ENCODE assay signal across 8 mouse cellular contexts in the genomic region with DNA sequence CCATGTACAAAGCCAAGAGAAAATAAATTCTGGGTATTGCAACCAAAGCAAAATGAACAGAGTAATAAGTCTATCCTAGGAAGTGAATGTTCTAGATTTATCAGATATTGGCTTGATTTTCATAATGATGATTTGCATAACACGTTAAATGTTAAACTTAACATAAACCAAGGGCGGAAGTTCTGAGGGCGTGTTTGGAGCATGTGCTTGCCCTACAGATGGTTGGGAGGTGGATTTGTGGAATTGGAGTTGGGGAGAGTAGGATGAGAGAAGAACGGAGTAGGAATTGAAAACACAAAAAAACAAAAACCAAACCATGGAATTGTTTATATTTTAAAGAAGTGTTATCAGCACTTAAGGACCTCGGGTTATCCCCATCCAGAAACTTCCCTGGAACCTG. TPM values are rescaled to one million over a fixed set of nuclear protein-coding genes. Genes with fewer than 3 reads are reported as not detected.
A peak's percentile ranks its signal among the peaks of the same experiment; 100 is the strongest.
DNase-seq lines count a peak whose midpoint lies in the region; ATAC-seq and TF ChIP-seq lines count a peak whose summit lies in the region.

No protein-coding gene starts in this region.

- H3K9ac ChIP-seq in heart, embryonic 13.5 days, result peak overlapping the region; percentile 84
- no peak overlapping the region; the same call in 1 of the 2 replicates for H3K9ac ChIP-seq in liver, postnatal 0 days (replicated peaks)

- DNase-seq in heart, postnatal 10 days, result no peak
- no peak for DNase-seq in G1E (ENCODE audit: low spot score)
- no peak for DNase-seq in hindbrain, embryonic 10.5 days (ENCODE audit: low spot score)
- DNase-seq in liver, postnatal 0 days, result no peak
- DNase-seq in embryo, embryonic 11 days, result no peak
- DNase-seq in spleen, postnatal 10 days (ENCODE audit: low spot score in 2 of 2), result no peak
- no peak for DNase-seq in cerebellum, adult 9-11 months

- H3K9me3 ChIP-seq in heart, embryonic 13.5 days, result no peaks in the 10 kb centered on the region
- no peaks in the 10 kb centered on the region for H3K9me3 ChIP-seq in G1E (replicated peaks)
- H3K9me3 ChIP-seq in hindbrain, embryonic 10.5 days, result no peaks in the 10 kb centered on the region; the same call in 1 of the 2 replicates
- H3K9me3 ChIP-seq in liver, postnatal 0 days (ENCODE audit: low read length), result no peaks in the 10 kb centered on the region

- H3K27ac ChIP-seq in heart, embryonic 13.5 days (replicated peaks), result peak overlapping the region; percentile 79; the same call in 1 of the 2 replicates
- peak overlapping the region; percentile 84 for H3K27ac ChIP-seq in hindbrain, embryonic 10.5 days
- no peak overlapping the region for H3K27ac ChIP-seq in liver, postnatal 0 days (ENCODE audit: low read depth)

- peak overlapping the region; percentile 68 for H3K4me2 ChIP-seq in heart, embryonic 13.5 days
- H3K4me2 ChIP-seq in liver, postnatal 0 days (ENCODE audit: low read depth, low read length), result peak overlapping the region; percentile 84

- TF ChIP-seq EP300 in liver, postnatal 0 days (IDR thresholded peaks at IDR 0.05; ENCODE audit: low read depth), result no peak

- H3K4me3 ChIP-seq in heart, embryonic 13.5 days, result peak overlapping the region; percentile 72
- peak overlapping the region; percentile 75 for H3K4me3 ChIP-seq in G1E (ENCODE audit: low read depth, low read length)
- peak overlapping the region; percentile 62 for H3K4me3 ChIP-seq in hindbrain, embryonic 10.5 days
- peak overlapping the region; percentile 74 for H3K4me3 ChIP-seq in liver, postnatal 0 days (ENCODE audit: low read depth, low read length)

- no peak for TF ChIP-seq CTCF in G1E (IDR thresholded peaks at IDR 0.05; ENCODE audit: low read depth, low read length)
- no peak for TF ChIP-seq CTCF in liver, postnatal 0 days (IDR thresholded peaks at IDR 0.05; ENCODE audit: low read depth)

- no peak for ATAC-seq in heart, embryonic 13.5 days (ENCODE audit: extremely low read depth, insufficient number of reproducible peaks, low FRiP score, low TSS enrichment)
- ATAC-seq in G1E (ENCODE audit: extremely low read depth, insufficient number of reproducible peaks, low FRiP score, poor library complexity, severe bottlenecking), result no peak
- no peak for ATAC-seq in liver, postnatal 0 days

- 70% methylated on average over 5 of the region's 5 CpGs for WGBS in heart, embryonic 13.5 days
- WGBS in hindbrain, embryonic 10.5 days, result 76% methylated on average over 5 of the region's 5 CpGs
- 63% methylated on average over 5 of the region's 5 CpGs for WGBS in liver, postnatal 0 days (ENCODE audit: insufficient replicate concordance)

- no peaks in the 10 kb centered on the region for H3K36me3 ChIP-seq in heart, embryonic 13.5 days
- peaks cover 13% of the 10 kb centered on the region for H3K36me3 ChIP-seq in G1E (replicated peaks)
- H3K36me3 ChIP-seq in hindbrain, embryonic 10.5 days, result no peaks in the 10 kb centered on the region
- H3K36me3 ChIP-seq in liver, postnatal 0 days (replicated peaks; ENCODE audit: insufficient read depth, low read length), result no peaks in the 10 kb centered on the region

- no peaks in the 10 kb centered on the region for H3K4me1 ChIP-seq in heart, embryonic 13.5 days
- H3K4me1 ChIP-seq in G1E (ENCODE audit: insufficient read depth, low read depth, low read length), result peaks cover 14% of the 10 kb centered on the region
- no peaks in the 10 kb centered on the region for H3K4me1 ChIP-seq in hindbrain, embryonic 10.5 days (replicated peaks)
- H3K4me1 ChIP-seq in liver, postnatal 0 days (ENCODE audit: insufficient read depth), result no peaks in the 10 kb centered on the region

- intact Hi-C loops in heart, postnatal 10 days (cut with DNase I), result no loop called here

- H3K27me3 ChIP-seq in heart, embryonic 13.5 days (replicated peaks), result no peaks in the 10 kb centered on the region
- H3K27me3 ChIP-seq in G1E (ENCODE audit: insufficient read depth, low read length), result no peaks in the 10 kb centered on the region
- no peaks in the 10 kb centered on the region for H3K27me3 ChIP-seq in hindbrain, embryonic 10.5 days (ENCODE audit: insufficient read depth, poor library complexity, severe bottlenecking)
- H3K27me3 ChIP-seq in liver, postnatal 0 days (ENCODE audit: insufficient read depth, low read length), result no peaks in the 10 kb centered on the region

RNA-seq across cellular contexts. Expression of gene Mtmr1, which starts 0.5 kb away (rescaled TPM):
- polyA plus RNA-seq in heart, embryonic 13.5 days (2015; fragmentation: Nextera tagmentation; extraction: Ambion mirVana), result 8.2 and 9.8 TPM in 2 replicates
- 10 to 100 TPM; 30.8 to 31.6 TPM for total RNA-seq in heart, postnatal 10 days (2021)
- total RNA-seq in G1E (2014; fragmentation: Nextera tagmentation) (32.8 and 38.2 TPM in 2 replicates), G1E (2017) (32.3 and 34.6 TPM in 2 replicates)
- 4.3 and 5.4 TPM in 2 replicates for polyA plus RNA-seq in G1E (2012)
- 6.3 and 7.9 TPM in 2 replicates for polyA plus RNA-seq in hindbrain, embryonic 10.5 days (2016; fragmentation: Nextera tagmentation; extraction: Ambion mirVana)
- polyA plus RNA-seq in liver, postnatal 0 days (2015; fragmentation: Nextera tagmentation; extraction: Ambion mirVana), result 4.6 and 5.3 TPM in 2 replicates
